Mouse (Mus musculus): Measurements from ENCODE around the gene Ltbp4. TPM values are rescaled to one million over a fixed set of nuclear protein-coding genes. Genes with fewer than 3 reads are reported as not detected.

Gene Ltbp4
- polyA plus RNA-seq, 1 experiment: 76.9 TPM

DNA sequence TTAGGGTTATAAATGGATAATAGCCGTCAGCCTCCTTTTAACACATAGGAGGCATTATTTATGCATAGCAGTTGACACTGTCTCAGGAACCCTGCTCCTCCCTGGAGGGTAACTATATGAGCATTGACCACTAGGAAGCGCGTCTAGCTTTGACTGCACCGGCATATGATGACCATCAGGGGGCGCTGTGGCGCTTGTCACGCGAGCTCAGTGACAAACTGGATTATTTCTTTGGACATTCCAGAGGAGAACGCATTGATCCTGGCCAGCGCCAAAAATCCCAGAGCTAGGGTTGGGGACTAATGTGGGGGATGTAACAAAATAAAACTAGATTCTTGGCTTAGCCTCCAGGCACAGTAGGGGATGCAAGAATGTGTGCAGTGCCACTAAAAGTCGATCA, 35.3 kb downstream of the Ltbp4 start:
- H3K36me3 ChIP-seq (ENCODE audit: control insufficient read depth, insufficient read depth, low read length): no peaks in the 10 kb centered on the region
- WGBS: 6% methylated on average over 11 of the region's 11 CpGs

DNA sequence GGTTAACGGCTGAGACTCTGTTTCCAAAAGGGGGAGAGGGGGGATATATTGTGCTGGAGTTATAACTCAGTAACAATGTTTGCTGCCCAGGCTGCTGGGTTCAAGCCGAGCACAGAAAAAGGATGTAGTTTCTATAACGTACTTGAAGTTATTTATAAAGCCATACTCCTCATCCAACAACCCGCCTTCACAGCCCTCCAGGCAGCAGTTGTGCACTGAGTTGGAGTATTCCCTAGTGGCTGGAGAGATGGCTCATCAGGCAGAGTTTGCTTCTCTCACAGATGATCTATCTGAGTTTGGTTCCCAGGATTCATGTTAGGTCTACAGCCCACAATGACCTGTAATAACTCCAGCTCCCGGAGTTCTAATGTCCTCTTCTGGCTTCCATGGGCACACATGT, 36.7 kb downstream of the Ltbp4 start:
- WGBS: 73% methylated on average over 5 of the region's 5 CpGs
- no peak overlapping the region for H3K4me3 ChIP-seq (ENCODE audit: insufficient read depth, low read depth, low read length)
- DNase-seq: no peak
- H3K27me3 ChIP-seq (replicated peaks; ENCODE audit: control insufficient read depth, insufficient read depth, low read length): no peaks in the 10 kb centered on the region
- no peak overlapping the region for H3K27ac ChIP-seq (ENCODE audit: insufficient read depth, low read depth, low read length)
- no peak for TF ChIP-seq CTCF (conservative IDR thresholded peaks at IDR 0.05; ENCODE audit: insufficient read depth, insufficient read length, low read depth, low read length)
- TF ChIP-seq POLR2A (IDR thresholded peaks at IDR 0.05; ENCODE audit: low read depth, low read length): no peak
- no peaks in the 10 kb centered on the region for H3K36me3 ChIP-seq (ENCODE audit: control insufficient read depth, insufficient read depth, low read length)
- H3K4me1 ChIP-seq (ENCODE audit: control insufficient read depth, insufficient read depth, low read length): no peaks in the 10 kb centered on the region

More for the DNA sequence above, 35.3 kb downstream of the Ltbp4 start:
- Histone ChIP-seq H3K4me3 (ENCODE audit: insufficient read depth, low read depth, low read length) (no peak overlapping the region), H3K4me1 (ENCODE audit: control insufficient read depth, insufficient read depth, low read length) (no peaks in the 10 kb centered on the region), H3K27me3 (replicated peaks; ENCODE audit: control insufficient read depth, insufficient read depth, low read length) (no peaks in the 10 kb centered on the region), H3K27ac (ENCODE audit: insufficient read depth, low read depth, low read length) (no peak overlapping the region)
- peak; percentile 82 for DNase-seq
- TF ChIP-seq POLR2A (IDR thresholded peaks at IDR 0.05; ENCODE audit: low read depth, low read length) (no peak), CTCF (conservative IDR thresholded peaks at IDR 0.05; ENCODE audit: insufficient read depth, insufficient read length, low read depth, low read length) (peak; percentile 97; the same call in 1 of the 2 replicates)

DNA sequence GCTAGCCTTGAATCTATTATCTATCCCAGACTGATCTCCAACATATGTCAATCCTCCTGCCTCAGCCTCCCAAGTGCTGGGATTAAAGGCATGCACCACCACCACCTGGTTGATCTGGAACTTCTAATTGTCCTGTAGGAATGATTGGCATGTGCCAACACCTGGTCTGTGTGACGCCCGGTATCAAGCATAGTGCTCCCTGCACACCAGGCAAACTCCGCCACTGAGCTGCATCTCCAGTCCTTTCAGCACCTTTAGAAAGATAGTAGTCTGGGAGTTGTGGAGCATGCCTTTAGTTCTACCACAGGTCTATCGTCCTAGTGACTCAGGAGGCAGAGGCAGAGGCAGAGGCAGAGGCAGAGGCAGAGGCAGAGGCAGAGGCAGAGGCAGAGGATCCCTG, 37.1 kb downstream of the Ltbp4 start:
- DNase-seq: no peak
- Histone ChIP-seq H3K27ac (ENCODE audit: insufficient read depth, low read depth, low read length) (no peak overlapping the region), H3K4me3 (ENCODE audit: insufficient read depth, low read depth, low read length) (no peak overlapping the region), H3K36me3 (ENCODE audit: control insufficient read depth, insufficient read depth, low read length) (no peaks in the 10 kb centered on the region), H3K27me3 (replicated peaks; ENCODE audit: control insufficient read depth, insufficient read depth, low read length) (no peaks in the 10 kb centered on the region), H3K4me1 (ENCODE audit: control insufficient read depth, insufficient read depth, low read length) (no peaks in the 10 kb centered on the region)
- TF ChIP-seq POLR2A (IDR thresholded peaks at IDR 0.05; ENCODE audit: low read depth, low read length) (no peak), CTCF (conservative IDR thresholded peaks at IDR 0.05; ENCODE audit: insufficient read depth, insufficient read length, low read depth, low read length) (no peak)
- 83% methylated on average over 4 of the region's 4 CpGs for WGBS

DNA sequence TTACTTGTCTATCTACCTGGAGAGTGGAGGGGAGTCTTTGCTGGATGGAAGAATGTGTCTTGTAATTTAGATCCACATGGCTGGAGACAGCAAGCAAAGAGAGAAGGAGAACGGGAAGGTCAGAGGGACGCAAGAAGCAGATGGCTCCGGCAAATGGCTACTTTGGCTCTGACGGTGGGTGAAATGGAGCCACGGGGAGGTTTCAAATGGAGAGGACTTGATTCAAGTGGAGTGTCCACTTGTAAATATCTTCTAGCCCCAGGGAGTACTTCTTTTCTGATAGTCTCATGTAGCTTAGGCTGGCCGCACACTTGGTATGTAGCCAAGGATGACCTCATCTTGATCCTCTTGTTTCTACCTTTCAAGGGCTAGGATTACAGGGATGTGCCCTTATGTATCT, 38.7 kb downstream of the Ltbp4 start:
- H3K27me3 ChIP-seq (replicated peaks; ENCODE audit: control insufficient read depth, insufficient read depth, low read length): no peaks in the 10 kb centered on the region
- TF ChIP-seq CTCF (conservative IDR thresholded peaks at IDR 0.05; ENCODE audit: insufficient read depth, insufficient read length, low read depth, low read length) (no peak), POLR2A (IDR thresholded peaks at IDR 0.05; ENCODE audit: low read depth, low read length) (no peak)
- no peaks in the 10 kb centered on the region for H3K36me3 ChIP-seq (ENCODE audit: control insufficient read depth, insufficient read depth, low read length)
- H3K27ac ChIP-seq (ENCODE audit: insufficient read depth, low read depth, low read length): no peak overlapping the region
- H3K4me3 ChIP-seq (ENCODE audit: insufficient read depth, low read depth, low read length): no peak overlapping the region
- no peaks in the 10 kb centered on the region for H3K4me1 ChIP-seq (ENCODE audit: control insufficient read depth, insufficient read depth, low read length)
- no peak for DNase-seq
- WGBS: 72% methylated on average over 6 of the region's 6 CpGs

DNA sequence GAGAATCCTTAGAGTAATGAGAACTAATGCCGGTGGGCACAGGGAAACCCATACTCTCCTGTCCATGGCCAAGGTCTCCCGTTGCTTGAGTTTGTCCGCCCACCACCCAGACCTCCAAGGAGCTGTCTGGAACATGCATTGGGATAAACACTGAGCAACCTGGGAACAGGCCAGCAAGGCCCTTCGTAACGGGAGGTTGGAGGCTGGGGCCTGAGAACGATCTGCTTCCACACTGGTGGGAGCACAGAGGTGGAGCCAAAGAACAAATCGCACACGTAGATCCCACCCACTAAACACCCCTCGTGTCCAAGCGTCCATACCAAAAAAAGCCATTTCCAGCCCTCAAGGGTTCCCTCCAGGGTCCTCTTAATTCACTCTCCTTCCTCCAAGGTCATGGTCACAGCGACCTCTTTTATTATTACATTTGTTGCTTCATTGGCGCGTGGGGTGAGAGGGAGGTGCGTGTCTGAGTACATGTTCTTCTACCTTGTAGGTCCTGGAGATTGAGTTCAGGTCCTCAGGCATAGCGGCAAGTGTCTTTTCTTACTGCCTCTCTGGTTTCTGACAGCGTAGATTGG, 39.4 kb downstream of the Ltbp4 start:
- TF ChIP-seq CTCF (conservative IDR thresholded peaks at IDR 0.05; ENCODE audit: insufficient read depth, insufficient read length, low read depth, low read length) (no peak), POLR2A (IDR thresholded peaks at IDR 0.05; ENCODE audit: low read depth, low read length) (no peak)
- Histone ChIP-seq H3K4me3 (ENCODE audit: insufficient read depth, low read depth, low read length) (no peak overlapping the region), H3K27ac (ENCODE audit: insufficient read depth, low read depth, low read length) (no peak overlapping the region), H3K4me1 (ENCODE audit: control insufficient read depth, insufficient read depth, low read length) (no peaks in the 10 kb centered on the region), H3K27me3 (replicated peaks; ENCODE audit: control insufficient read depth, insufficient read depth, low read length) (no peaks in the 10 kb centered on the region), H3K36me3 (ENCODE audit: control insufficient read depth, insufficient read depth, low read length) (no peaks in the 10 kb centered on the region)
- no peak for DNase-seq
- 69% methylated on average over 16 of the region's 16 CpGs for WGBS

DNA sequence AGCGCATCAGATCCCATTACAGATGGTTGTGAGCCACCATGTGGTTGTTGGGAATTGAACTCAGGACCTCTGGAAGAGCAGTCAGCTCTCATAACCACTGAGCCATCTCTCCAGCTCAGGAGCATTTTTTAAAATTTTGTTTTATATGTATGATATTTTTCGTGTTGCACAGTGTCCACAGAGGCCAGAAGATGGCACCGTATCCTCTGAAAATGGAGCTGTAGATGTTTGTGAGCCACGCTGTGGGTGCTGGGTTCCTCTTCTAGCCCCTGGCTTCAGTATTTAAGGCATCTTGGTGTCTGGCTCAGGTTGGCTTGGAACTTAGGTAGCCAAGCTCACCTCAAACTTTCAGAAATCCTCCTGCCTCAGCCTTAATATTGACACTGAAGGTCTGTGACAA, 41.0 kb downstream of the Ltbp4 start:
- Histone ChIP-seq H3K27me3 (replicated peaks; ENCODE audit: control insufficient read depth, insufficient read depth, low read length) (no peaks in the 10 kb centered on the region), H3K27ac (ENCODE audit: insufficient read depth, low read depth, low read length) (no peak overlapping the region), H3K36me3 (ENCODE audit: control insufficient read depth, insufficient read depth, low read length) (no peaks in the 10 kb centered on the region), H3K4me1 (ENCODE audit: control insufficient read depth, insufficient read depth, low read length) (no peaks in the 10 kb centered on the region), H3K4me3 (ENCODE audit: insufficient read depth, low read depth, low read length) (no peak overlapping the region)
- TF ChIP-seq POLR2A (IDR thresholded peaks at IDR 0.05; ENCODE audit: low read depth, low read length) (no peak), CTCF (conservative IDR thresholded peaks at IDR 0.05; ENCODE audit: insufficient read depth, insufficient read length, low read depth, low read length) (no peak)
- no peak for DNase-seq
- 90% methylated on average over 4 of the region's 4 CpGs for whole genome bisulfite sequencing

DNA sequence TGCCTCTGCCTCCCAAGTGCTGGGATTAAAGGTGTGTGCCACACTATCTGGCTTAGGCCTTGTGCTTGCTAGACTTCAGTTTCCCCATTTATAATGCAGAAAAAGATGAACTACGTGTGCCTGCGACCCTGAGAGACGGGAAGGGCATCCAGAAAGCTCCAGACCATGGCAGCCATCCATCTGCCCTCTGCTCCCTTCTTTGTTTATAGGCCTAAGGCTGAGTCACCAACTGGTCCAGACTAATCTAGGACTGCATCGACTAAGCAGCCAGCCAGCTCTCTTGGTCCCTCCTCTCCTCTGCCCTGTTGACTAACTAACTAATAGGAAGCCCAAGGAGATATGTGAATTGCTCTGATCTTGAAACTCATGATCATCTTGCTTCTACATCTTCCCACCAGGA, 41.5 kb downstream of the Ltbp4 start:
- Histone ChIP-seq H3K36me3 (ENCODE audit: control insufficient read depth, insufficient read depth, low read length) (no peaks in the 10 kb centered on the region), H3K4me3 (ENCODE audit: insufficient read depth, low read depth, low read length) (no peak overlapping the region), H3K27me3 (replicated peaks; ENCODE audit: control insufficient read depth, insufficient read depth, low read length) (no peaks in the 10 kb centered on the region), H3K4me1 (ENCODE audit: control insufficient read depth, insufficient read depth, low read length) (no peaks in the 10 kb centered on the region), H3K27ac (ENCODE audit: insufficient read depth, low read depth, low read length) (no peak overlapping the region)
- peak; percentile 47 for DNase-seq
- no peak for TF ChIP-seq CTCF (conservative IDR thresholded peaks at IDR 0.05; ENCODE audit: insufficient read depth, insufficient read length, low read depth, low read length)
- no peak for TF ChIP-seq POLR2A (IDR thresholded peaks at IDR 0.05; ENCODE audit: low read depth, low read length)
- 24% methylated on average over 4 of the region's 4 CpGs for WGBS

All from kidney, adult 2 months (tissue).